ENCODE assay signal across 16 mouse cellular contexts in the genomic region with DNA sequence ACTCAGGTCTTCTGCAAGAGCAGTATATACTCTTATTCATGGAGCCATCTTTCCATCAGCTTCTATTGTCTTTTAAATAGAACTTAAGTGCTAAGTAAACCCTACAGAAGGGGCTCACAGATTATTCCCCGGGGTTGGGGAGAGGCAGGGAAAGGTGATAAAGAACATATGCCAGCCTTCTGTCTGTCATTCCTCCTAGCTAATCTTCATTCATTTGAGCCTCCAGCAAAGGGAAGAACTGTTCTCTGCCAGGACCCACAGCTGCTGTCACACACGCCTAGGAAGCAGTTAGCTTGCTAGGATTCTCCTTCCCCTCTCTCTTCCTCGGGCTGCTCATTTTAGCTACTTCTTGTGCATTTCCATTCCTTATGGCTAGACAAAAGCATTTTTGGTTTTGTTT.
DNase-seq lines count a peak whose midpoint lies in the region; ATAC-seq and TF ChIP-seq lines count a peak whose summit lies in the region.
"Had no signal": no experiment of that assay in that cellular context is flagged by ENCODE, and none has a peak within 500 bp of the region (broad histone marks: within the 10 kb centered on the region; RNA-seq: fewer than 3 reads in every experiment).

No protein-coding gene starts in this region.

- ATAC-seq in heart, embryonic 13.5 days (ENCODE audit: extremely low read depth, insufficient number of reproducible peaks, low FRiP score, low TSS enrichment): no peak
- peak; percentile 46 for ATAC-seq in lung, postnatal 0 days
- ATAC-seq in forebrain, embryonic 16.5 days: peak; percentile 89
- peak; percentile 65 for ATAC-seq in neural tube, embryonic 13.5 days (ENCODE audit: low read depth)
- ATAC-seq: intestine, postnatal 0 days had no signal

- WGBS in heart, embryonic 13.5 days: 10% methylated on average over 3 of the region's 3 CpGs
- 40% methylated on average over 3 of the region's 3 CpGs for WGBS in lung, postnatal 0 days
- WGBS in forebrain, embryonic 16.5 days: 21% methylated on average over 3 of the region's 3 CpGs
- 35% methylated on average over 3 of the region's 3 CpGs for WGBS in neural tube, embryonic 13.5 days

- H3K9me3 ChIP-seq in heart, embryonic 13.5 days: no peaks in the 10 kb centered on the region
- no peaks in the 10 kb centered on the region for H3K9me3 ChIP-seq in lung, postnatal 0 days (ENCODE audit: low read length)
- H3K9me3 ChIP-seq in forebrain, embryonic 16.5 days (ENCODE audit: control insufficient read depth, low read length): no peaks in the 10 kb centered on the region
- no peaks in the 10 kb centered on the region for H3K9me3 ChIP-seq in neural tube, embryonic 13.5 days
- H3K9me3 ChIP-seq: embryonic facial prominence, embryonic 10.5 days; G1E; liver, embryonic 15.5 days; megakaryocyte, embryonic 14.5 days had no signal

- H3K4me1 ChIP-seq in heart, embryonic 13.5 days: peaks cover 29% of the 10 kb centered on the region
- no peaks in the 10 kb centered on the region for H3K4me1 ChIP-seq in lung, postnatal 0 days (ENCODE audit: insufficient read depth, low read depth, low read length)
- H3K4me1 ChIP-seq in forebrain, embryonic 16.5 days (replicated peaks; ENCODE audit: control insufficient read depth, insufficient read depth, low read length): peaks cover 5% of the 10 kb centered on the region; the same call in 1 of the 2 replicates
- H3K4me1 ChIP-seq in neural tube, embryonic 13.5 days (replicated peaks): peaks cover 12% of the 10 kb centered on the region; the same call in 1 of the 2 replicates
- H3K4me1 ChIP-seq: liver, embryonic 15.5 days; megakaryocyte, embryonic 14.5 days had no signal

- H3K36me3 ChIP-seq in heart, embryonic 13.5 days: no peaks in the 10 kb centered on the region; the same call in 1 of the 2 replicates
- H3K36me3 ChIP-seq in lung, postnatal 0 days (ENCODE audit: insufficient read depth, low read length): no peaks in the 10 kb centered on the region
- no peaks in the 10 kb centered on the region for H3K36me3 ChIP-seq in forebrain, embryonic 16.5 days (ENCODE audit: control insufficient read depth, insufficient read depth)
- H3K36me3 ChIP-seq in neural tube, embryonic 13.5 days: no peaks in the 10 kb centered on the region
- H3K36me3 ChIP-seq: embryonic facial prominence, embryonic 10.5 days; G1E; liver, embryonic 15.5 days had no signal

- DNase-seq in heart, adult 18-20 months: no peak
- peak; percentile 34 for DNase-seq in lung, postnatal 0 days (ENCODE audit: low spot score)
- DNase-seq in lung, postnatal 10 days: no peak
- no peak for DNase-seq in testis, postnatal 14 days (ENCODE audit: low spot score)
- DNase-seq: adrenal gland, adult 8-10 months; cerebellum, postnatal 25 days; heart, postnatal 36 days; kidney, postnatal 14 days had no signal

- no peak for TF ChIP-seq CTCF in lung, postnatal 0 days (IDR thresholded peaks at IDR 0.05)

- H3K4me3 ChIP-seq in heart, embryonic 13.5 days: no peak overlapping the region
- H3K4me3 ChIP-seq in lung, postnatal 0 days (ENCODE audit: low read depth, low read length): no peak overlapping the region
- no peak overlapping the region for H3K4me3 ChIP-seq in forebrain, embryonic 16.5 days (replicated peaks; ENCODE audit: low read length)
- no peak overlapping the region for H3K4me3 ChIP-seq in neural tube, embryonic 13.5 days
- H3K4me3 ChIP-seq: embryonic facial prominence, embryonic 10.5 days; liver, embryonic 15.5 days; megakaryocyte, embryonic 14.5 days had no signal

- H3K4me2 ChIP-seq in heart, embryonic 13.5 days: peak overlapping the region; percentile 32; the same call in 1 of the 2 replicates
- H3K4me2 ChIP-seq in lung, postnatal 0 days (replicated peaks; ENCODE audit: low read depth, low read length): no peak overlapping the region
- H3K4me2 ChIP-seq in forebrain, embryonic 16.5 days (ENCODE audit: low read length): no peak overlapping the region
- H3K4me2 ChIP-seq in neural tube, embryonic 13.5 days: no peak overlapping the region
- H3K4me2 ChIP-seq: liver, embryonic 15.5 days had no signal

- peak overlapping the region; percentile 30 for H3K27ac ChIP-seq in heart, embryonic 13.5 days (replicated peaks)
- H3K27ac ChIP-seq in lung, postnatal 0 days (ENCODE audit: low read length): peak overlapping the region; percentile 1; the same call in 1 of the 2 replicates
- no peak overlapping the region for H3K27ac ChIP-seq in forebrain, embryonic 16.5 days (ENCODE audit: low read length)
- H3K27ac ChIP-seq in neural tube, embryonic 13.5 days (replicated peaks): peak overlapping the region; percentile 62
- H3K27ac ChIP-seq: embryonic facial prominence, embryonic 10.5 days; liver, embryonic 15.5 days had no signal

- H3K9ac ChIP-seq in heart, embryonic 13.5 days: no peak overlapping the region
- H3K9ac ChIP-seq in lung, postnatal 0 days (replicated peaks; ENCODE audit: low read depth): no peak overlapping the region
- no peak overlapping the region for H3K9ac ChIP-seq in forebrain, embryonic 16.5 days (replicated peaks; ENCODE audit: low read depth, low read length)
- no peak overlapping the region for H3K9ac ChIP-seq in neural tube, embryonic 13.5 days
- H3K9ac ChIP-seq: liver, embryonic 15.5 days had no signal

- no peak for TF ChIP-seq EP300 in lung, postnatal 0 days (IDR thresholded peaks at IDR 0.05)

- H3K27me3 ChIP-seq in heart, embryonic 13.5 days (replicated peaks): no peaks in the 10 kb centered on the region
- no peaks in the 10 kb centered on the region for H3K27me3 ChIP-seq in lung, postnatal 0 days (replicated peaks; ENCODE audit: insufficient read depth, low read length)
- H3K27me3 ChIP-seq in forebrain, embryonic 16.5 days (replicated peaks; ENCODE audit: control insufficient read depth, insufficient read depth, low read length): no peaks in the 10 kb centered on the region
- H3K27me3 ChIP-seq in neural tube, embryonic 13.5 days: no peaks in the 10 kb centered on the region
- H3K27me3 ChIP-seq: liver, embryonic 15.5 days; megakaryocyte, embryonic 14.5 days had no signal
